Mouse (Mus musculus) neural tube, embryonic 15.5 days (tissue): ENCODE measurements around the gene Daxx. TPM values are rescaled to one million over a fixed set of nuclear protein-coding genes. Genes with fewer than 3 reads are reported as not detected.
A peak's percentile ranks its signal among the peaks of the same experiment; 100 is the strongest.

ENCODE experiments used
- ATAC-seq: fragments of 200-750 bp; cut with Nextera tagmentation; 2 replicates; pipeline ENCODE4 v1.8.0; 2017; ENCODE audit warnings: mild to moderate bottlenecking, moderate TSS enrichment, moderate library complexity; ENCODE audit not compliant: low FRiP score
- H3K27ac ChIP-seq: fragments of 300-500 bp; sonication (generic); replicated peaks from 2 replicates; pipeline ENCODE4 v1.5.1; 2015; ENCODE audit warnings: mild to moderate bottlenecking, inconsistent platforms
- H3K27me3 ChIP-seq: fragments of 300-500 bp; sonication (generic); replicated peaks from 2 replicates; pipeline ENCODE4 v1.6.1; 2015; ENCODE audit warnings: inconsistent platforms
- H3K36me3 ChIP-seq: fragments of 300-500 bp; sonication (generic); 2 replicates; pipeline ENCODE4 v1.6.1; 2015; ENCODE audit warnings: inconsistent platforms
- H3K4me1 ChIP-seq: fragments of 300-500 bp; sonication (generic); 2 replicates; pipeline ENCODE4 v1.6.1; 2015; ENCODE audit warnings: inconsistent platforms
- H3K4me2 ChIP-seq: fragments of 300-500 bp; sonication (generic); 2 replicates; pipeline ENCODE4 v1.6.1; 2015; ENCODE audit warnings: inconsistent platforms, mild to moderate bottlenecking, moderate library complexity
- H3K4me3 ChIP-seq: fragments of 300-500 bp; sonication (generic); replicated peaks from 2 replicates; pipeline ENCODE4 v1.5.1; 2015; ENCODE audit warnings: mild to moderate bottlenecking, inconsistent platforms
- H3K9ac ChIP-seq: fragments of 300-500 bp; sonication (generic); replicated peaks from 2 replicates; pipeline ENCODE4 v1.6.1; 2015; ENCODE audit warnings: mild to moderate bottlenecking, inconsistent platforms
- H3K9me3 ChIP-seq: fragments of 300-500 bp; sonication (generic); replicated peaks from 2 replicates; pipeline ENCODE4 v1.6.1; 2016; ENCODE audit warnings: inconsistent platforms
- WGBS: fragments of 180-500 bp; shearing (Covaris S2); methylation state at CpG from one replicate; pipeline ENCODE4 v1.1.7; 2015; ENCODE audit warnings: mixed read lengths; 5-methylcytosine and 5-hydroxymethylcytosine counted together
- polyA plus RNA-seq: library from polyadenylated mRNA; unstranded; fragments of >200 nt; fragmentation: Nextera tagmentation; extraction: Ambion mirVana; gene quantifications from 2 replicates; pipeline ENCODE4 v1.2.1, GENCODE M21; 2015

Gene Daxx
- polyA plus RNA-seq, 1 experiment from 2014 or later: 50.7 TPM

DNA sequence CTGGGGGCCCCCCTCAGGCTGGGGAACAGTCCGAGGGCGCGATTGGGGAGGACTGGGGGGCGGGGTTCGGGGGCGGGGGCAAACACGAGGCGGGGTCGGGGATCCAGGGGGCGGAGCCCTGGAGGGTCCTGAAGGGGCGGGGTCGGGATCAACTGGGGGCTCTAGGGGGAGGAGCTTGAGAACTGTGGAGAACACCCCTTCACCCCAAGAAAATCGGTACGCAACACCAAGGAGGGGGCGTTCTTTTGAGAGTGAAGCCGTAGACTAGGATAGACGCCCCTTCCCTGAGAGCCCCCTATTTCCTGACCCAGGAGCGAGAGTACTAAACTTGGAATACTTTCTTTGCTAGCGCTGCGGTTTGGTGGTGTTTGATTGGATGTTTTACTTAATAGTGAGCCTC is 7.1 kb downstream of the Daxx start:
- no peaks in the 10 kb centered on the region for H3K9me3 ChIP-seq
- H3K4me1 ChIP-seq: peaks cover 78% of the 10 kb centered on the region
- peaks cover 41% of the 10 kb centered on the region for H3K36me3 ChIP-seq
- peak overlapping the region; percentile 88 for H3K27ac ChIP-seq
- WGBS: under 1% methylated on average over 16 of the region's 20 CpGs
- H3K9ac ChIP-seq: peak overlapping the region; percentile 49
- H3K4me3 ChIP-seq: peak overlapping the region; percentile 54
- ATAC-seq: peak; percentile 42
- H3K4me2 ChIP-seq: peak overlapping the region; percentile 79
- H3K27me3 ChIP-seq: no peaks in the 10 kb centered on the region

DNA sequence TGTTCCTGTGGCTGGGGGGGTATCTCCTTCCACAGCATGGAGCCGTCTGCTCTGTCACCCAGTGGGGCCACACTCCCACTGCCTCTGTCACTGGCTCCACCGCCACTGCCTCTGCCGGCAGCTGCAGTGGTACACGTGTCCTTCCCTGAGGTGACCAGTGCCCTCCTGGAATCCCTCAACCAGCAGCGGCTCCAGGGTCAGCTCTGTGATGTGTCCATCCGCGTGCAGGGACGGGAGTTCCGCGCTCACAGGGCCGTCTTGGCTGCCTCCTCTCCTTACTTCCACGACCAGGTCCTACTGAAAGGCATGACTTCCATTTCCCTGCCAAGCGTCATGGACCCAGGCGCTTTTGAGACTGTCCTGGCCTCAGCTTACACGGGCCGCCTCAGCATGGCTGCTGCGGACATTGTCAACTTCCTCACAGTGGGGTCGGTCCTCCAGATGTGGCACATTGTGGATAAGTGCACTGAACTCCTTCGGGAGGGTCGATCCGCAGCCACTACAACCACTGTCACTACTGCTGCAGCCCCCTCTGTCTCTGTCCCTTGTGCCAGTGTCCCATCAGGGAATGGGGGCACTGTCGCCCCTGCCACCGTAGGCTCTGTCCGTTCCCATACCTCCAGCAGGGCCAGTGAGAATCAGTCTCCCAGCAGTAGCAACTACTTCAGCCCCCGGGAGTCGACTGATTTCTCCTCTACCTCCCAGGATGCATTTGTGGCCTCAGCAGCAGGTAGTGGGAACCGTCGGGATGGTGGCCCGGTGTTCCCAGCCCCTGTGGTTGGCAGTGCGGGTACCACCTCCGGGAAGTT is 7.8 kb downstream of the Daxx start:
- Histone ChIP-seq H3K4me3 (peak overlapping the region; percentile 54), H3K36me3 (peaks cover 33% of the 10 kb centered on the region), H3K9ac (peak overlapping the region; percentile 49; the same call in 1 of the 2 replicates), H3K4me1 (peaks cover 72% of the 10 kb centered on the region), H3K4me2 (peak overlapping the region; percentile 79), H3K27ac (no peak overlapping the region), H3K27me3 (no peaks in the 10 kb centered on the region), H3K9me3 (no peaks in the 10 kb centered on the region)
- no peak for ATAC-seq
- WGBS: 75% methylated on average over 31 of the region's 31 CpGs

DNA sequence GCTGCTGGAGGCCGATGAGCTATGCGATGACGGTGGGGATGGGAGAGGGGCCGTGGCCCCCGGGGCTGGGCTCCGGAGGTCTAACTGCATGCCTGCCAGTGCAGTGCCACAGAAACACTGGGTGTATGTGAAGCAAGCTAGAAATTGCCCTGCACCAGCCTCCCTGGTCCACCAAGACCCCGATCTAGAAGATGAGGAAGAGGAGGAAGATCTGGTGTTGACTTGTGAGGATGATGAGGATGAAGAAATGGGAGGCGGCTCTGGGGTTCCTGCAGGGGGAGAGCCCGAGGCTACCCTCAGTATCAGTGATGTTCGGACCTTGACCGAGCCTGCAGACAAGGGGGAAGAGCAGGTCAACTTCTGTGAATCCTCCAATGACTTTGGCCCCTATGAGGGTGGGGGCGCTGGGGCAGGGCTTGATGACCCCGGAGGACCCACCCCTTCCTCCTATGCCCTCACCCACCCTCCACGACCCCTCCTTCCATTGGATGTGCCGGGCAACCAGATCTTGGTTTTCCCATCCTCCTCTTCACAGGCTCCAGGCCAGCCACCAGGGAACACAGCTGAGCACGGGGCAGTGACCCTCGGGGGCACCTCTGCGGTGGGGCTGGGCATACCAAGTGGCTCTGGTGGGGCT is 8.6 kb downstream of the Daxx start:
- Histone ChIP-seq H3K4me1 (peaks cover 66% of the 10 kb centered on the region), H3K9ac (no peak overlapping the region), H3K9me3 (no peaks in the 10 kb centered on the region), H3K27me3 (no peaks in the 10 kb centered on the region), H3K4me3 (no peak overlapping the region), H3K27ac (no peak overlapping the region), H3K4me2 (0 out of 2 replicates have a peak overlapping the region, but pooled peaks have one; percentile 79), H3K36me3 (peaks cover 29% of the 10 kb centered on the region)
- 80% methylated on average over 18 of the region's 18 CpGs for WGBS
- ATAC-seq: no peak

DNA sequence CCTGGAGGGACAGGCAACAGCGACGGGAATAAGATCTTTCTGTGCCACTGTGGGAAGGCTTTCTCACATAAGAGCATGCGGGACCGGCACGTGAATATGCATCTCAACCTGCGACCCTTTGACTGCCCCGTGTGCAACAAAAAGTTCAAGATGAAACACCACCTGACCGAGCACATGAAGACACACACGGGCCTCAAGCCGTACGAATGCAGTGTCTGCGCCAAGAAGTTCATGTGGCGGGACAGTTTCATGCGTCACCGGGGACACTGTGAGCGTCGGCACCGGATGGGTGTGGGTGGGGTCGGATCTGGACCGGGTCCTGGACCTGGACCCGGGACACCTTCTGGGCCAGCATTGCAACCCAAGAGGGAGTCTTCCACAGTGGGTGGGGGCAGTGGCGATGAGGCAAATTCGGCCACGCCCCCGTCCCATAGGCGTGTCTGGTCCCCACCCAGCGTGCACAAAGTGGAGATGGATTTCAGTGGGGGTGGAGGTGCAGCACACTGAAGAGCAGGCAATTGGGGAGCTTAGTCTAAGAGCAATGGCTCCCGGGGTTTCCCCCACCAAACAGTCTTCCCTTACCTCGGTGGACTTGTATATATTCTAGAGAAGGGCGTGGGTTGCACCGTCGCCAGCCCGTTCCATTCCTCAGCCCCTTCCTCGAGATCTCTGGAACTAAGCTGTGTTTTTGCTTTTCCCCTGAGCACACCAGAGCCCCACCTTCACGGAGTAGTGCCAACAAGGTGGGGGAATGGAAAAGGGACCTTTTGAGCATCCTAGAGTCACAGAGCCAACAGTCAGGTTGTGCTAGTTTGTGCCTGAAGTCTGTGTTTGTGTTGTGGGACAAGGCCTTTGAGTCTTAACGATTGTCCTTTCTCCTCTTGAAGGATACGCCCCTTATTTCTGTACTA is 9.3 kb downstream of the Daxx start:
- no peak for ATAC-seq
- H3K27me3 ChIP-seq: no peaks in the 10 kb centered on the region
- H3K4me1 ChIP-seq: peaks cover 64% of the 10 kb centered on the region
- peaks cover 23% of the 10 kb centered on the region for H3K36me3 ChIP-seq
- H3K9ac ChIP-seq: no peak overlapping the region
- H3K9me3 ChIP-seq: no peaks in the 10 kb centered on the region
- H3K27ac ChIP-seq: no peak overlapping the region
- 62% methylated on average over 37 of the region's 37 CpGs for WGBS
- H3K4me2 ChIP-seq: peak overlapping the region; percentile 70
- H3K4me3 ChIP-seq: peak overlapping the region; percentile 45

DNA sequence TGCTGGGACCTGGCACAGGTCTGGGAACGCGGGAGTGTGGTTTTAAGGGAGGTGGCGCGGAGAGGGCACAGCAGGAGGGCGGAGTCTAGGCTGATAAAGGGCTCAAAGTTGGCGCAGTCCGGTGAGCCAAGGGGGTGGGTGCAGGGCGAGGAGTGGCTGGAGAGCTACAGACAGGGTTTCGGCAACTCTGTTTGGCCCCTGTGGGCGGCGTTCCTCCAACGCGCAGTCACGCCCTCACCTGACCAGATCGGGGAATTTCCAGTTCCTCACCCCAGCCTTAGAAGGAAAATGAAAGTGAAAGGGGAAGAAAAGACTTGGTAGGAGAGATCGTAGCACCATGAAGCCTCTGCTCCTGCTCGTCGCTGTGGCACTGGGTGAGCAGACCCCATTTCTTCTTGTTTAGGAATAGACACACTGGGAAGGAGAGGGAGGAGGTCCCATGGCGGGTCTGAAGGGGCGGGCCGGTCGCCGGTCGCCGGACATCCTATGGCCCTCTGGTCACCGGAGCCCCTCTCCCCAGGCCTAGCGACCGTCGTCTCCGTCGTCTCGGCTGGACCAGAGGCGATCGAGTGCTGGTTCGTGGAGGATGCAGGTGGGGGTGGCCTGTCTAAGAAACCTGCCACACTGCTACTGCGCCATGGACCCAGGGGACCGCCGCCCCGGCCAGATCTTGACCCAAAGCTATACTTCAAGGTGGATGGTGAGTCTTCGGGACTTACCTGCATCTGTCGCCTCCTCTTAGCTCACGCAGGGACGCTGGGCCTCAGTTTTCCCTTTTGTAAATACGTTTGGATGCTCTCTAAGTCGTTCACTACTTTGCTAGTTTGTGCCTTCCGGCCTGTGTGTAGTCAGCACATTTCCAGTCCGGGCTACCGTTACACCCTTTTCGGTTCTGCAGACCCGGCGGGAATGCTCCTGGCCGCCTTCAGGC is 10.4 kb downstream of the Daxx start:
- Histone ChIP-seq H3K4me1 (peaks cover 53% of the 10 kb centered on the region), H3K4me3 (peak overlapping the region; percentile 45), H3K36me3 (peaks cover 13% of the 10 kb centered on the region; the same call in 1 of the 2 replicates), H3K9ac (peak overlapping the region; percentile 57), H3K4me2 (peak overlapping the region; percentile 70), H3K9me3 (no peaks in the 10 kb centered on the region), H3K27ac (peak overlapping the region; percentile 60), H3K27me3 (no peaks in the 10 kb centered on the region)
- no peak for ATAC-seq
- WGBS: 2% methylated on average over 52 of the region's 52 CpGs

DNA sequence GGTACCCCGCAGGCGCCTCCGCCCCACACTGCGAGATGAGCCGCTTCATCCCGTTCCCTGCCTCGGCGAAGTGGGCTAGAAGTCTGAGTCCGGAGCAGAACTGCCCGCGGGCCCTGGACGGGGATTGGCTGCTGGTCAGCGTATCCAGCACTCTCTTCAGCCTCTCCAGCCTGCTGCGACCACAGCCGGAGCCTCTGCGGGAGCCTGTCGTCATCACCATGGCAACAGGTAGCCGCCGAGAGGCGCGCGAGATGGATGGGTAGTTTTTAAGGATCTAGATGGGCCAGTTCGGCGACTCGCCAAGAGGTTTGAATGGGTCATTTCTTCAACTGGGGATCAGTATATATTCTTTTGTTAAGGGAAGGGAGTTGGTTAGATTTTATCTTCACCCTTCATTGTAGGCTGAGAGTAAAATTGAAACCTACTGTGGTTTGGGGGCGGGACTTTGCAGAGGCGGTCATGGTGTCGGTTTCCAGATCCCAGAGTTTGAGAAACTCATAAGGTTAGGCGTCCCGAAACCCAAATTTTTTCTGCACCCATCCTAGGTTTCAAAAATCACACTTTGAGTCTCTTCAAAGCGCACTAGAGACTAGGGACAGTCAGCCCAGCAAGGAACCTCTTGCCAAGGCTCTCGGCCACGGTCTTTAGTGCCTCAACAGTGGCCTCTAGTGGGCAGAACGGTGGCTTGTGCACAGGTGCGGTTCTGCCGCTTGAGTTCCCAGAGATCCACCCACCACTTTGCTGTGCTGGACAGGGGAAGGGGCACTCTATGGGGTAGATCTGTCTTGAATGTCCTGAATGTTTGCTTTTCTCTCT is 11.3 kb downstream of the Daxx start:
- H3K27ac ChIP-seq: peak overlapping the region; percentile 60
- peaks cover 46% of the 10 kb centered on the region for H3K4me1 ChIP-seq
- H3K9ac ChIP-seq: peak overlapping the region; percentile 57
- no peaks in the 10 kb centered on the region for H3K27me3 ChIP-seq
- no peaks in the 10 kb centered on the region for H3K9me3 ChIP-seq
- H3K36me3 ChIP-seq: peaks cover 11% of the 10 kb centered on the region; the same call in 1 of the 2 replicates
- WGBS: 1% methylated on average over 36 of the region's 36 CpGs
- peak; percentile 11; the same call in 1 of the 2 replicates for ATAC-seq
- H3K4me3 ChIP-seq: peak overlapping the region; percentile 45
- peak overlapping the region; percentile 70 for H3K4me2 ChIP-seq

DNA sequence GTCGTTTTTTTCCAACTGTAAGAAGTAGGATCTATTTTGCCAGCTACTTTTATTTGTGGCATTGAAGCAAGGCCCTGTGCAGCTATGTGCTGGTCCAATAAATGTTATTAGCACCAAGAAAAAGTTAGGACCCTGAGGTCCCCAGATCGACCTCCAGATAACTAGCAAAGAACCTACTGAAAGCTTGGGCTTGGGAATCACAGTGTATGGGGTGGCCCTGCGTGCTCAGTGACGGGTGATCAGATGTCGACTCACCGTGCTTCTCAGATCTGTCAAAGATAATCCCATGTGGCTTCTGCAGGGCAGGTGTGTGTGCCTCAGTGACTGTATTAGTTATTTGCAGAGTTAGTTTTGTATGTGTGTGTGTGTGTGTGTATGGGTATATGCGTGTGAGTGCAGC is 12.1 kb downstream of the Daxx start:
- peaks cover 44% of the 10 kb centered on the region for H3K4me1 ChIP-seq
- H3K4me2 ChIP-seq: peak overlapping the region; percentile 70; the same call in 1 of the 2 replicates
- 84% methylated on average over 7 of the region's 7 CpGs for WGBS
- peaks cover 14% of the 10 kb centered on the region; the same call in 1 of the 2 replicates for H3K36me3 ChIP-seq
- H3K9me3 ChIP-seq: no peaks in the 10 kb centered on the region
- no peak overlapping the region for H3K4me3 ChIP-seq
- ATAC-seq: no peak
- H3K9ac ChIP-seq: no peak overlapping the region
- H3K27me3 ChIP-seq: no peaks in the 10 kb centered on the region
- H3K27ac ChIP-seq: 0 out of 2 replicates have a peak overlapping the region, but pooled peaks have one; percentile 60

DNA sequence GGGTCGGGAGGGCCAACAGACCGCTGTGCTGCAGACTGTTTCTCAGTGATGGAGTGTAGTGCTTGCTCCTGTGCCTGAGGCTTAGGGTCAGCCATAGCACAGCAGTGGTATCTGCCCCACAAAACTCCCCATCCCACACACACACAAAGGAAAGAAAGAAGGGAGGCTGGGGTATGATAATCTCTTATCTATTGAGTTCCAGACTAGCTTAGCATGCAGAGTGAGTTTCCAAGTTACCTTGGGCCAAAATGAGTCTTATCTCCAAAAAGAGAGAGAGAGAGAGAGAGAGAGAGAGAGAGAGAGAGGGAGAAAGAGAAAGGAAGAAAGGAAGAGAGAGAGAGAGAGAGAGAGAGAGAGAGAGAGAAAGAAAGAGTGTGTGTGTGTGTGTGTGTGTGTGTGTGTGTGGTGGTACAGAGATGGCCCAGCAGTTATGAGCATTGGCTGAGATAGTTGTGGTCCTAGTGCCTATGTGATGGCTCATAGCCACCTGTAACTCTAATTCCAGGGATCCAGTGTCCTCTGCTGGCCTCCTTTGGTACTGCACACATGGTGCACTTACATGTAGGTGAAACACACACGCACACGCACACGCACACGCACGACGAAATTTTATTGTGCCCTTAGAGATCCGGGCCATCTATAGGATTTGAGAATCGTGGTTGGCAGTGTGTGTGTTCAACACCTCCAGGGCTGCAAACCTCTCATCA is 15.5 kb downstream of the Daxx start:
- Histone ChIP-seq H3K27ac (no peak overlapping the region), H3K9me3 (no peaks in the 10 kb centered on the region), H3K4me3 (no peak overlapping the region), H3K36me3 (peaks cover 9% of the 10 kb centered on the region; the same call in 1 of the 2 replicates), H3K9ac (no peak overlapping the region), H3K27me3 (no peaks in the 10 kb centered on the region), H3K4me2 (no peak overlapping the region), H3K4me1 (peaks cover 30% of the 10 kb centered on the region)
- WGBS: 87% methylated on average over 10 of the region's 10 CpGs
- ATAC-seq: no peak

DNA sequence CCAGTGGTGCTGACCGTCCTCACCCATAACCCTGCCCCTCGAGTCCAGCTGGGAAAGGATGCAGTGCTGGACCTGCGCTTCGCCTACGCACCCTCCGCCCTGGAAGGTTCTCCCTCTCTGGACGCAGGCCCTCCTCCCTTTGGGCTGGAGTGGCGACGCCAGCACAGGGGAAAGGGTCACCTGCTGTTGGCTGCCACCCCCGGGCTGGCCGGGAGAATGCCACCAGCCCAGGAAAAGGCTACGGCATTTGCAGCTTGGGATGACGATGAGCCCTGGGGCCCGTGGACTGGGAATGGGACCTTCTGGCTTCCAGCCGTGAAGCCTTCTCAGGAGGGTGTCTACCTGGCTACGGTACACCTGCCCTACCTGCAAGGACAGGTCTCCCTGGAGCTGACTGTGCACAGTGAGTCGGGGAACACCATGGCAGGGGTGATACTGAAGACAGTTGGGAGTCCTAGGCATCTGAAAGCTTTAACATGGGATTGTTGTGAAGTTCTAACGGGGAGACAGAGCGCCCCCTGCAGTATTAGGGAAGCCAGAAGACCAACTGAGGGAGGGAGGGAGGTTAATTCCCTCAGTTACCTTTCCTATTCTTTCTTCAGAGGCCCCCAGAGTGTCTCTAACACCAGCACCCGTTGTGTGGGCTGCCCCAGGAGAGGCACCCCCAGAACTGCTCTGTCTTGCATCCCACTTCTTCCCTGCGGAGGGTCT is 16.3 kb downstream of the Daxx start:
- WGBS: 85% methylated on average over 21 of the region's 21 CpGs
- H3K4me3 ChIP-seq: no peak overlapping the region
- H3K36me3 ChIP-seq: peaks cover 9% of the 10 kb centered on the region; the same call in 1 of the 2 replicates
- H3K4me2 ChIP-seq: no peak overlapping the region
- no peaks in the 10 kb centered on the region for H3K9me3 ChIP-seq
- no peak overlapping the region for H3K27ac ChIP-seq
- H3K4me1 ChIP-seq: peaks cover 22% of the 10 kb centered on the region
- no peaks in the 10 kb centered on the region for H3K27me3 ChIP-seq
- no peak overlapping the region for H3K9ac ChIP-seq
- ATAC-seq: no peak
